Mouse (Mus musculus): ENCODE measurements around the gene Pemt. TPM values are rescaled to one million over a fixed set of nuclear protein-coding genes. Genes with fewer than 3 reads are reported as not detected.

Gene Pemt
- total and polyA plus RNA-seq, 3 experiments: 6.9 to 10.5 (median 7.8) TPM

DNA sequence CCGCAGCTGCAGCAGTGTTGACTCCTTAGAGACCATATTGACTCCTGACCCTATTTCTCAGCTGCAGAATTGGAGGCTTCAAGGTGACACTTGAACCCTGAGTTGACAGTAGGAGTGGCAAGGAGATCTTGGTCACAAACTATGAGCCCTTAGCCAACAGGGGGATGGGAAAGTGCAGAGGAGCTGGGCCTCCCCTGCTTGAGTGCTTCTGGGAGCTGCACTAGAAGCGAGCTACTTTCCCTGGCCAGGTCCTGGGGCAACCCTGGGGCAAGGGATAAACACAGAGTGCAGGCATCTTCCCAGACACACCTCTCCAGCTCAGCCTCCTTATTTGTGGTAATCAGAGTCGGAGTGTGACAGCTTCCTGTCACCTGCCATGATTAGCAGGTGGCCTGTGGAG, 83.7 kb downstream of the Pemt start:
- no peak overlapping the region for H3K27ac ChIP-seq (ENCODE audit: insufficient read depth, low read depth)
- H3K4me3 ChIP-seq (replicated peaks in 1 of 3; ENCODE audit: low read depth in 2 of 3, low read length in 2 of 3, poor library complexity in 1 of 3): no peak overlapping the region
- no peaks in the 10 kb centered on the region for H3K79me2 ChIP-seq (replicated peaks; ENCODE audit: control insufficient read depth, extremely low read depth, insufficient read depth, poor library complexity, severe bottlenecking)
- TF ChIP-seq USF1 (IDR thresholded peaks at IDR 0.05; ENCODE audit: low read depth, low read length): no peak
- no peak for TF ChIP-seq JUND (conservative IDR thresholded peaks at IDR 0.05; ENCODE audit: low read depth, low read length)
- TF ChIP-seq SIN3A (IDR thresholded peaks at IDR 0.05; ENCODE audit: low read length): no peak
- no peak for TF ChIP-seq SMC3 (IDR thresholded peaks at IDR 0.05; ENCODE audit: low read depth, low read length)
- TF ChIP-seq CHD1 (IDR thresholded peaks at IDR 0.05; ENCODE audit: low read depth, low read length): no peak
- no peak for TF ChIP-seq POLR2A (IDR thresholded peaks at IDR 0.05; ENCODE audit: low read depth, low read length)
- no peak for TF ChIP-seq PAX5 (IDR thresholded peaks at IDR 0.05; ENCODE audit: low read length)
- no peak for TF ChIP-seq UBTF (IDR thresholded peaks at IDR 0.05; ENCODE audit: low read depth, low read length)
- no peak for TF ChIP-seq POLR2AphosphoS2 (IDR thresholded peaks at IDR 0.05; ENCODE audit: low read depth, low read length)
- TF ChIP-seq TCF12 (IDR thresholded peaks at IDR 0.05; ENCODE audit: low read depth, low read length): no peak
- dilution Hi-C loops (cut with MboI; ENCODE audit: extremely low pct_ligation_motif_present, extremely low pct_unique_long_range_greater_than_20kb, low sequenced_read_pairs): no loop called here
- no peaks in the 10 kb centered on the region for H3K27me3 ChIP-seq (replicated peaks)
- peaks cover 19 to 58% of the 10 kb centered on the region in 2 experiments for H3K36me3 ChIP-seq (replicated peaks in 1 of 2; ENCODE audit: control insufficient read depth in 1 of 2, insufficient read depth in 1 of 2, low read length in 1 of 2)
- no peaks in the 10 kb centered on the region for H3K9me3 ChIP-seq (replicated peaks; ENCODE audit: low read length)
- DNase-seq (ENCODE audit: extremely low read depth): no peak
- in situ Hi-C loops (cut with MboI; ENCODE audit: low pct_ligation_motif_present, low pct_unique_long_range_greater_than_20kb, low sequenced_read_pairs): no loop called here
- H3K4me2 ChIP-seq (ENCODE audit: insufficient read depth, low read depth, poor library complexity, severe bottlenecking): no peak overlapping the region
- H3K9ac ChIP-seq (ENCODE audit: insufficient read depth, low read depth): no peak overlapping the region
- H3K4me1 ChIP-seq (ENCODE audit: control insufficient read depth in 1 of 2, insufficient read depth in 2 of 2): peaks cover 14 to 53% of the 10 kb centered on the region in 2 experiments

DNA sequence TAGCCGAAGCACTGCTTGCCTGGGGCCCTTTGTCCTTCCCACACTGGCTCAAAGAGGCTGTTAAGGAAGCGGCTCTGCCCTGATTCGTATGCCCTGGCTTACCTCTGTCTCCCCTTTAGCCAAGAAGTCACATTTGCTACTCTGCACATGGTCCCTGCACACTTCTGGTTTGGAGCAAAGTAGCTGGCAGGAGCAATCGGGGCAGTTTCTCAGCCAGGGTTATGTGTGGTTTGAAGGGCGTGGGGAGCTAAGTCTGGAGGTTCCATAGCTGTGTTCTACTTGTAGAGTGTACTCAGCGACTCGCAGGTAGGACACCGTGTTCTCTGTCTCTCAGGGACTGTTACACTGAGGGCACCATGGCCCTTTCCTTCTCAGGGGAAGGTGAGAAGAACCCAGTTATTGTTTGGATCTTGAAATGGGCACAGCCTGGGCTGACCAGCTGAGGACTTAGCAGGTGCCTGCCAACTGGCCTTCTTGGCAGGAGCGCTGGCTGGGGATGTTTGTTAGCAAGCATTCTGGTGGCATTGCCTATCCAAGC, 84.9 kb downstream of the Pemt start:
- Histone ChIP-seq H3K4me3 (replicated peaks in 1 of 3; ENCODE audit: low read depth in 2 of 3, low read length in 2 of 3, poor library complexity in 1 of 3) (no peak overlapping the region), H3K9me3 (replicated peaks; ENCODE audit: low read length) (no peaks in the 10 kb centered on the region), H3K4me1 (ENCODE audit: control insufficient read depth in 1 of 2, insufficient read depth in 2 of 2) (peaks cover 11 to 50% of the 10 kb centered on the region in 2 experiments), H3K79me2 (replicated peaks; ENCODE audit: control insufficient read depth, extremely low read depth, insufficient read depth, poor library complexity, severe bottlenecking) (no peaks in the 10 kb centered on the region), H3K27ac (ENCODE audit: insufficient read depth, low read depth) (no peak overlapping the region), H3K9ac (ENCODE audit: insufficient read depth, low read depth) (no peak overlapping the region), H3K36me3 (replicated peaks in 1 of 2; ENCODE audit: control insufficient read depth in 1 of 2, insufficient read depth in 1 of 2, low read length in 1 of 2) (peaks cover 22 to 70% of the 10 kb centered on the region in 2 experiments), H3K4me2 (ENCODE audit: insufficient read depth, low read depth, poor library complexity, severe bottlenecking) (no peak overlapping the region), H3K27me3 (replicated peaks) (no peaks in the 10 kb centered on the region)
- dilution Hi-C loops (cut with MboI; ENCODE audit: extremely low pct_ligation_motif_present, extremely low pct_unique_long_range_greater_than_20kb, low sequenced_read_pairs) (no loop called here), in situ Hi-C loops (cut with MboI; ENCODE audit: low pct_ligation_motif_present, low pct_unique_long_range_greater_than_20kb, low sequenced_read_pairs) (no loop called here)
- no peak for TF ChIP-seq POLR2A (IDR thresholded peaks at IDR 0.05; ENCODE audit: low read depth, low read length)
- no peak for TF ChIP-seq HCFC1 (IDR thresholded peaks at IDR 0.05; ENCODE audit: low read depth, low read length)
- no peak for DNase-seq (ENCODE audit: extremely low read depth)

DNA sequence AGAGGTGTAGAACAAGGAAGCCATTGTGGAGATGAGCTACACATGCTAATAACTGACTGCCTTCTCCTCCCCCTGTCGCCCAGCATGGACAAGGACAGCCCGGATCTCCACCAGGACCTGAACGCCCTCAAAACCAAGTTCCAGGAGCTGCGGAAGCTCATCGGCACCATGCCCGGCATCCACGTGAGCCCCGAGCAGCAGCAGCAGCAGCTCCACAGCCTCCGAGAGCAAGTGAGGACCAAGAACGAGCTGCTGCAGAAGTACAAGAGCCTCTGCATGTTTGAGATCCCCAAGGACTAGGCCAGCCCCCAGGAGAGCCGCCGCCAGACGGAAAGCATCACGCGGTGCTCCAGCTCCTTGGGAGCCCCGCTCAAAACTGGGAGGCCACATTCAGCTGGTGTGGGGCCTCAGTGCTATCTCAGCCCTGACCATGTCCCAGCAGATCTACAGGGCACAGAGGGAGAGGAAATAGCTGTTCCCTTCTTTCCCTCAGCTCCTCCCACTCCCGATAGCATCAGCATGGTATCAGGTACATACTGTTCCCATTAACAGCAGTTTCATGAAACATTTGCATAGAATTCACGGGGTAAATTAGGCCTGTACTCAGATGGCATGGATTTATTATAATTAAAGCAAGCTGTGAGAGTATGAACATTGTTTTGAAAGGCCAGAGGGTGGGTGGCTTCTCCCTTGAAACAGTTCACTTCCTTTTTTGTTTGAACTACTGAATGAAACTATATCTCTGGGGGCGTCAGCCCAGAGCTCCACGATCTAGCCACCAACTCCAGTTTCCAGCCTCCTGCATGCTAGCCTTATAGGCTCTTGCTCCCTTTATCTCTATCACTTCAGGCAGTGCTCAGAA, 85.6 kb downstream of the Pemt start:
- Histone ChIP-seq H3K9ac (ENCODE audit: insufficient read depth, low read depth) (no peak overlapping the region), H3K9me3 (replicated peaks; ENCODE audit: low read length) (no peaks in the 10 kb centered on the region), H3K27ac (ENCODE audit: insufficient read depth, low read depth) (no peak overlapping the region), H3K4me2 (ENCODE audit: insufficient read depth, low read depth, poor library complexity, severe bottlenecking) (no peak overlapping the region), H3K4me3 (replicated peaks in 1 of 3; ENCODE audit: low read depth in 2 of 3, low read length in 2 of 3, poor library complexity in 1 of 3) (no peak overlapping the region), H3K79me2 (replicated peaks; ENCODE audit: control insufficient read depth, extremely low read depth, insufficient read depth, poor library complexity, severe bottlenecking) (no peaks in the 10 kb centered on the region; the same call in 1 of the 2 replicates), H3K27me3 (replicated peaks) (no peaks in the 10 kb centered on the region), H3K36me3 (replicated peaks in 1 of 2; ENCODE audit: control insufficient read depth in 1 of 2, insufficient read depth in 1 of 2, low read length in 1 of 2) (peaks cover 25 to 75% of the 10 kb centered on the region in 2 experiments), H3K4me1 (ENCODE audit: control insufficient read depth in 1 of 2, insufficient read depth in 2 of 2) (peaks cover 4 to 43% of the 10 kb centered on the region in 2 experiments)
- no peak for DNase-seq (ENCODE audit: extremely low read depth)
- in situ Hi-C loops (cut with MboI; ENCODE audit: low pct_ligation_motif_present, low pct_unique_long_range_greater_than_20kb, low sequenced_read_pairs) (no loop called here), dilution Hi-C loops (cut with MboI; ENCODE audit: extremely low pct_ligation_motif_present, extremely low pct_unique_long_range_greater_than_20kb, low sequenced_read_pairs) (no loop called here)
- TF ChIP-seq MAX (IDR thresholded peaks at IDR 0.05; ENCODE audit: low read length) (no peak), CHD1 (IDR thresholded peaks at IDR 0.05; ENCODE audit: low read depth, low read length) (no peak), JUND (conservative IDR thresholded peaks at IDR 0.05; ENCODE audit: low read depth, low read length) (no peak), MXI1 (IDR thresholded peaks at IDR 0.05; ENCODE audit: low read depth, low read length) (no peak), CTCF (conservative IDR thresholded peaks at IDR 0.05 in 1 of 2, IDR thresholded peaks at IDR 0.05 in 1 of 2; ENCODE audit: low read depth in 2 of 2, low read length in 2 of 2) (no peak), KAT2A (IDR thresholded peaks at IDR 0.05; ENCODE audit: insufficient replicate concordance, low read length) (no peak), RCOR1 (conservative IDR thresholded peaks at IDR 0.05; ENCODE audit: low read depth, low read length) (no peak)

Measured in CH12.LX (cell line).